Mouse (Mus musculus) kidney, adult 2 months (tissue): ENCODE data around the gene Mrfap1.

Experiments
- CTCF ChIP-seq: fragments of 200-500 bp; conservative IDR thresholded peaks from 2 replicates; pipeline ENCODE4 v1.5.1; 2011; ENCODE audit warnings: low read depth, mild to moderate bottlenecking, control low read depth, low read length, moderate library complexity, mixed read lengths; ENCODE audit not compliant: insufficient read depth, insufficient read length
- POLR2A ChIP-seq: fragments of 200-500 bp; IDR thresholded peaks from one replicate; pipeline ENCODE4 v1.6.1; 2011; ENCODE audit warnings: low read depth, low read length, control low read depth

DNA sequence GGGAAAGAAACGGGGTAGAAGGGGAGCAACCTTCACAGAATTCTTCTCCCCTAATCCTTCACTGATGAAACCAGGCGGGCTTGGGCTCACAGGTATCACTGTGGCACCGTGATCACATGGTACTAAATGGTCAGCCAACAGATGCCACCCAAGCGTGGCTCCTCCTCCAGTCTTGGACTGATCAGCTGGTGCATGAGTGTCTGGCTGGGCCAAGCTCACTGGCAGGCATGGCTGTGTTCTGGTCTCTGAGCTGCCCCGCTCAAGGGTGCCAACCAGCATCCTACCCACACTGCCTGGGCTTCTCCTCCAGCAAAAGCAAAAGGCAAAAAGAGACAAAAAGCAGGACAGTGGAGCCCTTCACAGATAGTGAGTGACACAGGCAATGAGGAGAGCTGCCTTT lies 23.2 kb upstream of the Mrfap1 start:
- TF ChIP-seq POLR2A = no peak
- TF ChIP-seq CTCF = no peak
